Mouse (Mus musculus) embryonic facial prominence, embryonic 13.5 days (tissue): Measurements from ENCODE around the gene Krt71. TPM values are rescaled to one million over a fixed set of nuclear protein-coding genes. Genes with fewer than 3 reads are reported as not detected.

Experiments
- microRNA-seq: library from miRNA; unstranded; fragments of <30 nt; microRNA quantifications from one replicate; pipeline ENCODE4, GENCODE M21; 2016
- polyA plus RNA-seq: library from polyadenylated mRNA; unstranded; fragments of >200 nt; fragmentation: Nextera tagmentation; extraction: Ambion mirVana; gene quantifications from 2 replicates; pipeline ENCODE4 v1.2.1, GENCODE M21; 2015

The Krt71 gene
- polyA plus RNA-seq, 1 experiment from 2014 or later, result 0.34 TPM

Small RNAs within 50 kb of the gene (microRNA-seq; reads per million reads assigned to microRNA genes)
- gene Gm44323 (not detected), gene Gm44342 (not detected)

Other genes with a start within 250 kb of the Krt71 start
- gene Gm49425, start 225.8 kb downstream of the Krt71 start, polyA plus RNA-seq, result 1.0 TPM in 1 of 2 replicates, not detected in the other
- not detected in 2 replicates for gene Krt84, start 210.3 kb downstream of the Krt71 start, polyA plus RNA-seq
- gene Krt82, start 192.4 kb downstream of the Krt71 start, polyA plus RNA-seq, result not detected in 2 replicates
- 0.15 and 0.40 TPM in 2 replicates for gene Krt90, start 180.2 kb downstream of the Krt71 start, polyA plus RNA-seq
- 0.96 and 1.6 TPM in 2 replicates for gene Krt75, start 169.2 kb downstream of the Krt71 start, polyA plus RNA-seq
- gene Gm5414, start 114.9 kb downstream of the Krt71 start, polyA plus RNA-seq, result not detected in 2 replicates
- gene Gm5478, start 95.7 kb downstream of the Krt71 start, polyA plus RNA-seq, result not detected in 2 replicates
- gene Krt6b, start 62.8 kb downstream of the Krt71 start, polyA plus RNA-seq, result 0.41 TPM in 1 of 2 replicates, not detected in the other
- 29.7 and 31.8 TPM in 2 replicates for gene Krt6a, start 48.8 kb downstream of the Krt71 start, polyA plus RNA-seq
- gene Krt5, start 30.2 kb downstream of the Krt71 start, polyA plus RNA-seq, result 403 and 498 TPM in 2 replicates
- 0.40 TPM in 1 of 2 replicates, not detected in the other for gene Krt72, start 43.4 kb upstream of the Krt71 start, polyA plus RNA-seq
- 1.2 and 1.4 TPM in 2 replicates for gene Krt73, start 59.2 kb upstream of the Krt71 start, polyA plus RNA-seq
- 0.17 TPM in 1 of 2 replicates, not detected in the other for gene Krt2, start 75.1 kb upstream of the Krt71 start, polyA plus RNA-seq
- gene Krt1, start 107.7 kb upstream of the Krt71 start, polyA plus RNA-seq, result 30.3 and 54.6 TPM in 2 replicates
- 0.43 and 0.91 TPM in 2 replicates for gene Krt77, start 126.6 kb upstream of the Krt71 start, polyA plus RNA-seq
- 0.40 and 0.56 TPM in 2 replicates for gene Krt76, start 149.8 kb upstream of the Krt71 start, polyA plus RNA-seq
- gene Krt4, start 181.6 kb upstream of the Krt71 start, polyA plus RNA-seq, result 2.2 and 2.4 TPM in 2 replicates
- gene Krt79, start 197.2 kb upstream of the Krt71 start, polyA plus RNA-seq, result 16.1 and 16.5 TPM in 2 replicates
- gene Krt78, start 211.2 kb upstream of the Krt71 start, polyA plus RNA-seq, result 0.22 and 0.35 TPM in 2 replicates